Mouse (Mus musculus) Patski (cell line): ENCODE results near the gene Rbbp5. TPM values are rescaled to one million over a fixed set of nuclear protein-coding genes. Genes with fewer than 3 reads are reported as not detected.
A peak's percentile ranks its signal among the peaks of the same experiment; 100 is the strongest.
"Not testable (repeated sequence)": the region's sequence is repeated elsewhere in the genome, so short reads cannot be mapped to it uniquely, and the experiment has no call there.

Experiments
- ATAC-seq: fragments of 100-300 bp; one replicate; pipeline ENCODE4 v1.8.0; 2021
- CTCF ChIA-PET: fragments of 350-600 bp; sonication (Branson Sonifier 250); formaldehyde crosslinking; loops from one replicate; lab custom pipeline; 2022; ENCODE audit warnings: inconsistent platforms; lab: Charles Lee
- POLR2A ChIA-PET: fragments of 350-600 bp; sonication (Branson Sonifier 250); formaldehyde crosslinking; loops from one replicate; lab custom pipeline; 2022; ENCODE audit warnings: antibody characterized with exemption, inconsistent platforms; lab: Charles Lee
- DNase-seq: peaks from one replicate; pipeline ENCODE4 v3.0.0-alpha.2; 2011; ENCODE audit warnings: low read depth, low spot score
- H3K27me3 ChIP-seq: fragments of 371-371 bp; one replicate; pipeline ENCODE4 v1.5.1; 2021
- CTCF ChIP-seq: fragments of 100-300 bp; IDR thresholded peaks from one replicate; pipeline ENCODE4 v1.5.1; 2021
- in situ Hi-C: fragments of 300-500 bp; cut with MboI; formaldehyde crosslinking; loops from 3 replicates; pipeline ENCODE4 v1.11.1; 2018; ENCODE audit warnings: low pct_unique_long_range_greater_than_20kb, mixed read lengths
- polyA plus RNA-seq: library from polyadenylated mRNA; unstranded; gene quantifications from one replicate; pipeline ENCODE4 v1.2.3, GENCODE M21; 2021

Rbbp5 gene
- polyA plus RNA-seq, 1 experiment from 2014 or later = 41.0 TPM

- ChIA-PET POLR2A (no interaction called here), CTCF (interaction anchor here (1.1 to 1.4 kb wide), 2 partner anchors 28 to 95 kb away, joined by 3 to 4 read pairs; no protein-coding TSS in a partner anchor)
- in situ Hi-C loops = no loop called here
- DNase-seq (no peak), ATAC-seq (no peak)
- H3K27me3 ChIP-seq = no peaks in the 10 kb centered on the region
- no peak for TF ChIP-seq CTCF
These were observed 12.5 kb upstream of the Rbbp5 start for GRCm38 (mm10) chr1:132464651-132465050.

GRCm38 (mm10) chr1:132468926-132469325, 8.2 kb upstream of the Rbbp5 start:
- in situ Hi-C loops = no loop called here
- ChIA-PET POLR2A (no interaction called here), CTCF (interaction anchor here (1.2 kb wide), 1 partner anchor 12 kb away, joined by 4 read pairs; no protein-coding TSS in a partner anchor)
- no peak for DNase-seq
- no peaks in the 10 kb centered on the region for H3K27me3 ChIP-seq
- no peak for TF ChIP-seq CTCF
- ATAC-seq = peak; percentile 35

GRCm38 (mm10) chr1:132469519-132469918, 7.6 kb upstream of the Rbbp5 start:
- ChIA-PET POLR2A (no interaction called here), CTCF (interaction anchor here (1.2 kb wide), 1 partner anchor 12 kb away, joined by 4 read pairs; no protein-coding TSS in a partner anchor)
- no peak for ATAC-seq
- no peaks in the 10 kb centered on the region for H3K27me3 ChIP-seq
- DNase-seq = no peak
- TF ChIP-seq CTCF = peak; percentile 41
- in situ Hi-C loops = no loop called here

DNA sequence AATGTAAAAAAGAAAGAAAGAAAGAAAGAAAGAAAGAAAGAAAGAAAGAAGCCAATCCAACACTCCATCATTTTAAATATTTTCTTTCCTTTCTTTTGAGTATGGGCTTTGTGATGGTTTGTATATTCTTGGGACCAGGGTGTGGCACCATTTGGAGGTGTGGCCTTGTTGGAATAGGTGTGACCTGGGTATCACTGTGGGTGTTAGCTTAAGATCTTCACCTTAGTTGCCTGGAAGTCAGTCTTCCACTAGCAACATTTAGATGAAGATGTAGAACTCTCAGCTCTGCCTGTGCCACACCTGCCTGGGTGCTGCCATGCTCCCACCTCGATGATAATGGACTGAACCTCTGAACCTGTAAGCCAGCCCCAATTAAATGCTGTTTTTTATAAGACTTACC, 7.1 kb upstream of the Rbbp5 start:
- POLR2A ChIA-PET, ATAC-seq: not testable (repeated sequence)
- CTCF ChIA-PET = interaction anchor here (1.1 kb wide), 1 partner anchor 31 kb away, joined by 3 read pairs; no protein-coding TSS in a partner anchor

GRCm38 (mm10) chr1:132471032-132471431, 6.1 kb upstream of the Rbbp5 start:
- H3K27me3 ChIP-seq = no peaks in the 10 kb centered on the region
- ATAC-seq = no peak
- ChIA-PET CTCF (interaction anchor here (1.1 kb wide), 1 partner anchor 30 kb away, joined by 3 read pairs; no protein-coding TSS in a partner anchor), POLR2A (no interaction called here)
- no peak for DNase-seq
- TF ChIP-seq CTCF = no peak
- in situ Hi-C loops = no loop called here

More for the DNA sequence above, 7.1 kb upstream of the Rbbp5 start:
- in situ Hi-C loops, H3K27me3 ChIP-seq, DNase-seq: not testable (repeated sequence)

DNA sequence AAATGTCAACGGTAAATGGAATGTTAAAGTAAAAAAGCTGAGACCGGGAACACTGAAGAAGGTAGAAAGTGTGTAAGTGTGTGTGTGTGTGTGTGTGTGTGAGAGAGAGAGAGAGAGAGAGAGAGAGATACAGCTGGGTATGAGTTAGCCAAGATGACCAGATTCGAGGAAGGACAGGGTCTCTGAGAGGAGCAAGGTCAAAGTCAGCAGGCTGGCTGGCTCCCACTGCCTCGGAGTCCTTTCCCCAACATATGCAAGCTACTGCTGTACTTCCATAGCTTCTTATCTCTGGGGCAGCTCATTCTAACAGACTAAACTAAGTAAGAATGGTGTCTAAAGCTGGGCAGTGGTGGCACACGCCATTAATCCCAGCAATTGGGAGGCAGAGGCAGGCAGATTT, 5.7 kb upstream of the Rbbp5 start:
- DNase-seq (no peak), ATAC-seq (no peak)
- CTCF ChIA-PET = no interaction called here
- TF ChIP-seq CTCF = no peak
- in situ Hi-C loops = no loop called here
- POLR2A ChIA-PET = no interaction called here
- no peaks in the 10 kb centered on the region for H3K27me3 ChIP-seq

DNA sequence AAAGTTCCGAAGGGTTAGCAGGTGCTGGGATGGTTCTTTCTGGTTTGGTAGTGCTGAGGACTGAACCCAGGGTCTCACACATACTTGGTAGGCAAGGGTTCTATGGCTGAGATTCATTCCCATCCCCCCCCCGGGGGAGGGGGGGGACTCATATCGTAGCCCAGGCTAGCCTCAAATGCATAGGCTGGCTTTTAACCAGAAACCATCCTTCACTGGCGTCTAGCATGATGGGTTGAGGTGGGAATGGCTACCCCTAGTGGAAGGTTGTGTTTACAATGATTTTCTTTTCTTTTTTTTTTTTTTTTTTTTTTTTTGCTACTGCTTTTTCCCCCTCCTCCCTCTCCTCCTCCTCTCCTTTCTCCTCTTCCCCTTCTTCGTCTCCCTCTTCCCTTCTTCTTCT, 4.6 kb upstream of the Rbbp5 start:
- DNase-seq = no peak
- no peak for ATAC-seq
- in situ Hi-C loops = no loop called here

DNA sequence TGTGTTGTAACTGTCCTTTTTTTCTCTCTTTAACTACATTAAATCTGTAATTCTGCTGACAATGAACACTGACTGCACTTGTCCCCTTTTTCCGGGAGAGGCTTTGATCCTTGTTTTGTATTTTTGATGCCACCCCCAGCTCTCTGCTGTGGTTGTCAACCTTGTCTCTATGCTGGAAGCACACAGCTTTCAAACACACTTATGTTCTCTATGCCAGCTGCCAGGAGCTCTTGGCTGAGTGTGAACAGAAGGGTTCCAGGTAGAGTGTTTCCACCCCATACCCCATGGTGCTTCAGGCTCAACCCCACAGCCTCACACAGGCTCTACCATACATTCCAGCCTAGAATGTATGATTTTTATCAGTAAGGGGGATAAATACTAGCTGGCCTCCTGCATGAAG, 2.7 kb upstream of the Rbbp5 start:
- CTCF ChIA-PET = interaction anchor here (0.8 kb wide), 1 partner anchor 9 kb away, joined by 3 read pairs; no protein-coding TSS in a partner anchor
- no peaks in the 10 kb centered on the region for H3K27me3 ChIP-seq
- POLR2A ChIA-PET = no interaction called here
- DNase-seq (no peak), ATAC-seq (no peak)
- TF ChIP-seq CTCF = no peak
- in situ Hi-C loops = no loop called here

More for the DNA sequence above, 4.6 kb upstream of the Rbbp5 start:
- no peak for TF ChIP-seq CTCF
- ChIA-PET POLR2A (no interaction called here), CTCF (no interaction called here)
- H3K27me3 ChIP-seq = no peaks in the 10 kb centered on the region

DNA sequence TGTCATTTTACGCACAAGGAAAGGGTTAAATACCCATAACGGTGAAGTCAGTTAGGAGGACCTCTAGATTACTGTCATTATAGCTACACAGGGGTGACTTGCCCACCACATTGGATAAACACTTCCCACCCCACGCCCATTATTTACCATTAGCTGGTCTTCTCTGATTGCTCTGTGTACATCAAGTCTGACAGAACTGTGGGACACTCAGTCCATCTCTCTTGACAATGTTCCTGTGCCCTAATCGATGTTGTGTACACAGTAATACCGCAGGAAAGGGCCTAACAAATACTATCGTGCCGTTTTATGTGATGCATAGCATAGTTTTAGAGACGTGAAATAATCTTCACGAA, 614 bp upstream of the Rbbp5 start:
- POLR2A ChIA-PET = interaction anchor here (0.7 to 1.1 kb wide), 2 partner anchors 11 to 84 kb away, joined by 3 read pairs; no protein-coding TSS in a partner anchor

DNA sequence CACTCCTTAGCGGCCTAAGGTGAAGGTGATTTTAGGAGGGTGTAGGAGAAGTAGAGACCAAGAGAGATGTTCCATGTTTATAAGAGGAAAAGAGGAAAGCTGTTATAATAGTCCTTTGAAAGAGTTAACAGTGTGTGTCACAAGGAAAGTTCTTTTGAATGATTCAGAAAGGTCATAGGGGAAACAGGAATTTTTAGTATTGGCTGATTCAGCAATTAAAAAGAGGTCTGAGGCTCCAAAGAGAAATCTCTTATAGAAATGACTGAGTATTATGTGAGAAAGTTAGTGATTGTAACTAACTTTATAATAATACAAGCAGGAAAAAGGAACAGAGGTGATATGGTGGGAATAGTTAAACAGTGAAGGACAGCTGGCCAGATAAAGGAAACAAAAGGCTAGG, 2.3 kb downstream of the Rbbp5 start:
- POLR2A ChIA-PET = no interaction called here
- no peak for ATAC-seq

More for the DNA sequence above, 614 bp upstream of the Rbbp5 start:
- ATAC-seq (no peak), DNase-seq (no peak)
- CTCF ChIA-PET = no interaction called here
- H3K27me3 ChIP-seq = no peaks in the 10 kb centered on the region
- in situ Hi-C loops = no loop called here
- TF ChIP-seq CTCF = no peak

DNA sequence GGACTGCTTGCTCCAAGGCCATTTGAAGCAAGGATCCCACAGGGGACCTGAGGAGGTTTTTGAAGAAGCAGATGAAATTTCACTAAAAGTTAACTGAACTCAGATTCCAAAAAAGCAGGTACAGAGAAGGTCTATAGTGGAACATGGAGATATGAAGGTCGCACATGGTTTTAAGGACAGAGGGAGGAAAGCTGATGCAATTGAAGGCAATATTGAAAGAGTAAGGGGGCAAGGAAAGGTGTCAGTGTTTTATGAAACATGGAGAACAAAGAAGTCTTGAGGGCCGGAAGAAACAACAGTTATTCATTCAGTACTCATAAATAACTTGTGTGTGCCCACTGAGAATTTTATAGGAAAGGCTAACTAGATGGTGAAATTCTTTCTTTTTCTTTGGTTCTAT, 4.5 kb downstream of the Rbbp5 start:
- no peak for DNase-seq
- no peak for ATAC-seq
- POLR2A ChIA-PET = no interaction called here
- CTCF ChIA-PET = interaction anchor here (1.5 kb wide), 1 partner anchor 24 kb away, joined by 3 read pairs; the partner anchor contains the start of gene Tmem81
- TF ChIP-seq CTCF = no peak
- in situ Hi-C loops = loop anchor here (10.0 kb wide), 1 partner anchor 117 kb away; no protein-coding TSS in a partner anchor
- no peaks in the 10 kb centered on the region for H3K27me3 ChIP-seq

More for the DNA sequence above, 2.3 kb downstream of the Rbbp5 start:
- H3K27me3 ChIP-seq = no peaks in the 10 kb centered on the region
- in situ Hi-C loops = no loop called here
- CTCF ChIA-PET = no interaction called here
- no peak for DNase-seq
- TF ChIP-seq CTCF = no peak
